Mouse (Mus musculus) adrenal gland (tissue): ENCODE data around the gene Ext2.

ENCODE experiments used
- intact Hi-C: fragments of 180-260 bp; cut with DNase I; formaldehyde crosslinking; loops from one replicate; pipeline ENCODE4 v1.15.1; 2025

Ext2 gene

GRCm38 (mm10) chr2:93741700-93742099 is 80.7 kb downstream of the Ext2 start:
- intact Hi-C loops: no loop called here

GRCm38 (mm10) chr2:93739044-93739569 is 83.3 kb downstream of the Ext2 start:
- intact Hi-C loops: no loop called here

GRCm38 (mm10) chr2:93737146-93737545 is 85.2 kb downstream of the Ext2 start:
- intact Hi-C loops: no loop called here

- intact Hi-C loops: no loop called here
Observed at GRCm38 (mm10) chr2:93732658-93733057, 89.7 kb downstream of the Ext2 start.

- intact Hi-C loops: no loop called here
Observed at GRCm38 (mm10) chr2:93729585-93729984, 92.8 kb downstream of the Ext2 start.

GRCm38 (mm10) chr2:93723138-93723744 is 99.1 kb downstream of the Ext2 start:
- intact Hi-C loops: no loop called here

GRCm38 (mm10) chr2:93720956-93721355 is 101.4 kb downstream of the Ext2 start:
- intact Hi-C loops: no loop called here

GRCm38 (mm10) chr2:93719792-93720675 is 102.3 kb downstream of the Ext2 start:
- intact Hi-C loops: no loop called here

GRCm38 (mm10) chr2:93713267-93713666 is 109.1 kb downstream of the Ext2 start:
- intact Hi-C loops: no loop called here

GRCm38 (mm10) chr2:93711460-93711859 is 110.9 kb downstream of the Ext2 start:
- intact Hi-C loops: no loop called here

- intact Hi-C loops: no loop called here
Observed at GRCm38 (mm10) chr2:93709696-93710095, 112.7 kb downstream of the Ext2 start.

- intact Hi-C loops: no loop called here
Observed at GRCm38 (mm10) chr2:93709241-93709640, 113.1 kb downstream of the Ext2 start.

GRCm38 (mm10) chr2:93706825-93707224 is 115.5 kb downstream of the Ext2 start:
- intact Hi-C loops: no loop called here

- intact Hi-C loops: no loop called here
Observed at GRCm38 (mm10) chr2:93706407-93706806, 116.0 kb downstream of the Ext2 start.

- intact Hi-C loops: no loop called here
Observed at GRCm38 (mm10) chr2:93704195-93704594, 118.2 kb downstream of the Ext2 start.

GRCm38 (mm10) chr2:93702936-93703926 is 119.1 kb downstream of the Ext2 start:
- intact Hi-C loops: no loop called here

GRCm38 (mm10) chr2:93699346-93699745 is 123.0 kb downstream of the Ext2 start:
- intact Hi-C loops: no loop called here

- intact Hi-C loops: no loop called here
Observed at GRCm38 (mm10) chr2:93696181-93696641, 126.2 kb downstream of the Ext2 start.

- intact Hi-C loops: no loop called here
Observed at GRCm38 (mm10) chr2:93693101-93693500, 129.3 kb downstream of the Ext2 start.

- intact Hi-C loops: no loop called here
Observed at GRCm38 (mm10) chr2:93690064-93690930, 132.1 kb downstream of the Ext2 start.
